Mouse (Mus musculus) splenic B cell, adult 2 months (primary cell): ENCODE measurements around the gene Enho.

Experiments used
- DNase-seq: peaks from one replicate; pipeline ENCODE4 v3.0.0-alpha.2; 2011; ENCODE audit warnings: low read depth, low spot score
- H3K27me3 ChIP-seq: 2 replicates; pipeline ENCODE4 v1.6.1; 2012; ENCODE audit warnings: mild to moderate bottlenecking, low read length, moderate library complexity, mixed read lengths; ENCODE audit not compliant: control insufficient read depth, poor library complexity, insufficient read depth, severe bottlenecking
- H3K36me3 ChIP-seq: 2 replicates; pipeline ENCODE4 v1.6.1; 2012; ENCODE audit warnings: mild to moderate bottlenecking, low read length, moderate library complexity, mixed read lengths; ENCODE audit not compliant: control insufficient read depth, poor library complexity, insufficient read depth, severe bottlenecking

The Enho gene

DNA sequence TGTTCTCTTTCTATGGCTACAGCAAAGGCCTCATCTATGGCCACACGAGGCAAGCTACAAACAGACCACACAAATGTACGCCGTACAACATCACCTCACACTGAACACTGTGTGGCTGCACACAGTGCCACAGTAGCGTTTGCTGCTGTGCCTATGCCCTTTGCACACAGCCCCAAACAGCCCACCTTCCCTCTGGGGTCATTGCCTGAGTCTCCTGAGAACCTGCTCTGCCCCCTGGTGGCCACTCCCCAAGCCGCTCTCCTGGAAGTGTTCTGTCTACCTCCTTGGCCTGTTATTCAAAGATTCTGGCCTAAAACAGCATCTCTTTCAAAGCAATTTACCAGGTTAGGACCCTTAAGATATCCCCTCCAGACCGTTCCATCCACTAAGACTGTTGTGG lies 13.2 kb upstream of the Enho start:
- no peaks in the 10 kb centered on the region for H3K36me3 ChIP-seq
- peak; percentile 65 for DNase-seq
- no peaks in the 10 kb centered on the region for H3K27me3 ChIP-seq

- H3K36me3 ChIP-seq, result no peaks in the 10 kb centered on the region
- no peaks in the 10 kb centered on the region for H3K27me3 ChIP-seq
- DNase-seq, result no peak
Observed at GRCm38 (mm10) chr4:41648627-41649026, 8.5 kb upstream of the Enho start.

GRCm38 (mm10) chr4:41648157-41648556 lies 8.0 kb upstream of the Enho start:
- DNase-seq, result no peak
- Histone ChIP-seq H3K27me3 (no peaks in the 10 kb centered on the region), H3K36me3 (no peaks in the 10 kb centered on the region)

DNA sequence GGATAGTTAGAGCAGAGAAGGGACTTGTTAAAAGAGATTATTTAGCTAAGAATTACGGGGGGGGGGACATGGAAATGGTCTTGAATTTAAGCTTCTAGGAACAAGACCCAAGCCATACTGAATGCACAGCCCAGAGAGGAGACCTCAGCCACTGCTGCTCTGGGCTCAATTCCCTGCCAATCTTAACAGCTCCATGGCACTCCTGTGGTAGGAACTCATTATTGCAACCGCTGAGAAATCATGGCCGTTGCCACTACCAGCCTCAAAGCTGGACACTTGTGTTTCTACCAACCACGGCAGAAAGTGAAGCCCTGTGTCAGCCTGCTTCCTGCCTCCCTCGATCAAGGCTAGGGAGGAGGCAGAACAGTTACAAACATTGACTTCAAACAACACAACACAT lies 5.4 kb upstream of the Enho start:
- DNase-seq, result peak; percentile 18
- no peaks in the 10 kb centered on the region for H3K27me3 ChIP-seq

GRCm38 (mm10) chr4:41641199-41641822 lies 1.2 kb upstream of the Enho start:
- Histone ChIP-seq H3K27me3 (no peaks in the 10 kb centered on the region), H3K36me3 (no peaks in the 10 kb centered on the region)
- no peak for DNase-seq

More for the DNA sequence above, 5.4 kb upstream of the Enho start:
- H3K36me3 ChIP-seq, result no peaks in the 10 kb centered on the region

DNA sequence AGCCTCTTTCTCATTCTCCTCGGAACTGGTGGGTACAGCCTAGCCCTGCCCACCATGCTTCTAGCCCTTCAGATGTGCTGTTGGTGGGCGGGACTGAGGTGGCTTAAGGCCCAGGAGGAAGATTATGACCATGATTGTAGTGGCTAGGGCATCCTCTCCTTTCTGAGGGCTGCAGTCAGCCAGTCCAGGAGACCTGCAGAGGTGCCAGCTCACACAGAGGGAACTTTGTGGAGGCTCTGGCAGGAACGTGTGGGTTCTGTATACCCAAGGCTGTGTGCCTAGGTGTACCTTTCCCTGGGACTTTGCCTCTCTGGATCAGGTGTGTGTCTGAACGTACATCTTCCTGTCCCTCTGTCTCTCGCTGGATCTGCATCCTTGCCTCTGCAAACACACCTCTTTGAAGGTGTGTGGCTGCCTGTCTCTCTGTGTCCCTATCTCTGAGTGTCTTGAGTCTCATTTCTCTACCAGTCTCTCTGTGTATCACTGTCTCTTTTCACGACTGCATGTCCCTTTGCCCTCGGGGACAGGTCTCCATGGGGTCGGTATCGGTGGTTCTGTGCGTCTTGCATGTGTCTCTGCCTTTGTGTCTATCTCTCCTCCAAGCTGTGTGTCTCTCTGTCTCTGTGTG lies 796 bp downstream of the Enho start:
- no peaks in the 10 kb centered on the region for H3K36me3 ChIP-seq
- peak; percentile 15 for DNase-seq
- no peaks in the 10 kb centered on the region for H3K27me3 ChIP-seq

DNA sequence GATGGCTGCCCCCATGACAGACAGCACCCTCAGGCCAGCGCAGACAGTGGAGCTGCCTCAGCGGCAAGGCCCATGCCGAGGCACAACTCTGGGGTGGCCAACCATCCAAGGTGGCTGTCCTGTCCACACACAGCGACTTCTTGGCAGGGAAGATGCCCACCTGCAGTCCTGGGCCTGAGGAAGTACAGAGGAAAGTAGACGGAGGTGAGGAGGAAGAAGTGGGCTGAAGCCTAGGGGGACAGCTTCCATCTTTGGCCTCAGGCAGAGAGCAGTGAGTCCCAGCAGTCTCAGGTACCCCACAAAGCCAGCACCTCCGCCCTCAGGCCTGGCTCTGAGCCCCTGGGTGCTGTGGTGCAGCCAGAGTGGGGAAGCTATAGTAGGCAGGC lies 1.3 kb downstream of the Enho start:
- no peak for DNase-seq
- Histone ChIP-seq H3K27me3 (no peaks in the 10 kb centered on the region), H3K36me3 (no peaks in the 10 kb centered on the region)

DNA sequence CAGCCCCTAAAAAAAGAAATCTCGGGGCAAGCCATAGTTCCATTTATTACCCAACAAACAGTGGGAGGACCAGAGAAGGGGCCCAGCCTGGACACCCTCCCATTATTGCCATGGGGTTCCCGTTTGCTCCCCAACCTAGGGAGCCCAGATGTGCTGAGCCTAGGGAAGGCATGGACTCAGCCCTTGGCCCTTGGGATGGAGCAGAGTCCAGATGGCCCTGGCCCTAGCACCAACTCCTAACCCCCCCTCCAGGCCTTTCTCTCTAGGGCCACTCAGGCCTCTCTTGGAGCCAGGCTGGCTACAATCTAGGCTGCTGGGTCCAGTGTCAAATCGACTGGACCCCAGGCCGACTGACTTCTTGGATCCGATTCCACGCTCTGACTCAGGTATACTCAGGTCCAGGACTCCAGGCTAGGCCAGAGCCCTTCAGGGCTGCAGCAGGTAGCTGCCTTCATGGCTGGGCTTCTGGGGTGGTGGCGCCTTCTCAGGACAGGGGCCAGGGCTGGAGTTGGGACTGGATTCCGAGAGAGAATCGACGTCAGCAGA lies 1.9 kb downstream of the Enho start:
- Histone ChIP-seq H3K36me3 (no peaks in the 10 kb centered on the region), H3K27me3 (no peaks in the 10 kb centered on the region)
- DNase-seq, result no peak

- no peaks in the 10 kb centered on the region for H3K36me3 ChIP-seq
- DNase-seq, result no peak
- no peaks in the 10 kb centered on the region for H3K27me3 ChIP-seq
Observed at GRCm38 (mm10) chr4:41636882-41637635, 3.1 kb downstream of the Enho start.

- Histone ChIP-seq H3K36me3 (no peaks in the 10 kb centered on the region), H3K27me3 (no peaks in the 10 kb centered on the region)
- DNase-seq, result no peak
Observed at GRCm38 (mm10) chr4:41636366-41636765, 3.8 kb downstream of the Enho start.

GRCm38 (mm10) chr4:41635906-41636305 lies 4.2 kb downstream of the Enho start:
- Histone ChIP-seq H3K27me3 (no peaks in the 10 kb centered on the region), H3K36me3 (no peaks in the 10 kb centered on the region)
- DNase-seq, result no peak

GRCm38 (mm10) chr4:41635224-41635623 lies 4.9 kb downstream of the Enho start:
- H3K27me3 ChIP-seq, result no peaks in the 10 kb centered on the region
- H3K36me3 ChIP-seq, result no peaks in the 10 kb centered on the region

DNA sequence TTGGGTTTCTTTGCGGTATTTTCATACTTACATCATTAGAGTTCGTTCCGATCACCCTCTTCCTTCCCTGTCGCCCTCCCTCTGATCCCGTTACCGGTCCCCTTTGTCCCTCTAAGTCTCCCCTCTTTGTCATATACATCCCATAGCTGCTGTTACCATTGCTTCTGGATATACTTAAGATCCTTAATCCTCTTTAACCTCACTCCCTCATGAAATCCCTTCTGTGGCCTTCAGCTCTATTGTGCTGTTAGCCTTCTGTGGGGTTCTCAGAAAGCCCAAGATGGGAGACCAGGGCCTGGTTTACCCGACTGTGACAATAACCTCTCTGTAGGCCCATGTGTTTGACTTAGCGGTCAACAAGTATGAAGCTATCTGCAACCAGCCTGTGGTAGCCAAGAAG lies 5.5 kb downstream of the Enho start:
- no peaks in the 10 kb centered on the region for H3K27me3 ChIP-seq
- DNase-seq, result no peak

More at GRCm38 (mm10) chr4:41635224-41635623, 4.9 kb downstream of the Enho start:
- no peak for DNase-seq

DNA sequence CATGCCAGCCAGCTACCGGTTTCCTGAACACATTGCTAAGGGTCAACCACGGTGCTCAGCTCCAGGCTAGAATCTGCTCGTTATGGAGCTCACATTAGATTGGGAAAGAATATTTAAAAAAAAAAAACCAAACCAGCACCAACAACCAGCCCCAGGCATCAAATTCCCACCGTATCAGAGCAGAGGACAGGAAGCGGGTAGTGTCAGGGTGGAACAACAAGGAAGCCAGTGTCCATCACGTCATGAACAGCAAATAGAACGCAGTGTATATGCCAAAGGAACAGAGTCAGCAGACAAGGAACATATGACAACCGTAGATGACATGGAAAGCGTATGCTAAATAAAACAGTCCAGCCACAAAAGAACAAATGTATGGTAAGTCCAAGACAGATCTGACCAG lies 7.1 kb downstream of the Enho start:
- DNase-seq, result no peak
- no peaks in the 10 kb centered on the region for H3K27me3 ChIP-seq
- no peaks in the 10 kb centered on the region for H3K36me3 ChIP-seq

More for the DNA sequence above, 5.5 kb downstream of the Enho start:
- H3K36me3 ChIP-seq, result no peaks in the 10 kb centered on the region

DNA sequence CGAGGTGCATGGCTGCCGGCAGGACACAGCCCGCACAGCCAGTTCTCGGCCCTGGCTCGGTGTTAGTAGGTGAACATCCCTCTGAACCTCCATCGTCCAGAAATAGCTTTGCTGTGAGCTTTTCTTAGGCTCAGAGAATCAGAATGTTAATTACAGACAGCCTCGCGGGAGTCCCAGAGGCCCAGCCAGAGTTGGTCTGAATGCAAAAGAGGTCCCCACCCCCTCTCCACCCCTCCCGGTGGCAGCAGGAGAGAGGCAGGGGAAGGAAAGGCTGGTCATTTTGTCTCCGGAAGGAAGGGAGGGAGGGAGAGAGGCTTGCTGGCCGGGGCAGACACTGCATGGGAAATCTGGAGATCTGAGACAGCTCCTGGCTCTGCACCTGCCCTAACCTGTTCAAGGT lies 8.7 kb downstream of the Enho start:
- no peaks in the 10 kb centered on the region for H3K36me3 ChIP-seq
- DNase-seq, result no peak
- H3K27me3 ChIP-seq, result no peaks in the 10 kb centered on the region
